Mouse (Mus musculus) intestine, embryonic 14.5 days (tissue): ENCODE results near the gene Mrvi1. TPM values are rescaled to one million over a fixed set of nuclear protein-coding genes. Genes with fewer than 3 reads are reported as not detected.

ENCODE experiments used
- ATAC-seq: fragments of 200-750 bp; cut with Nextera tagmentation; replicated peaks from 2 replicates; pipeline ENCODE4 v1.8.0; 2017; ENCODE audit warnings: low read depth, moderate number of reproducible peaks, moderate TSS enrichment, moderate library complexity; ENCODE audit not compliant: low FRiP score, low TSS enrichment
- DNase-seq: peaks from one replicate; pipeline ENCODE4 v3.0.0-alpha.2; 2018; ENCODE audit warnings: low spot score
- H3K27ac ChIP-seq: fragments of 300-500 bp; sonication (generic); 2 replicates; pipeline ENCODE4 v1.5.1; 2014; ENCODE audit warnings: low read depth, mild to moderate bottlenecking, control low read depth
- H3K27me3 ChIP-seq: fragments of 300-500 bp; sonication (generic); replicated peaks from 2 replicates; pipeline ENCODE4 v1.6.1; 2014; ENCODE audit warnings: low read length, control low read depth; ENCODE audit not compliant: control insufficient read depth, insufficient read depth
- H3K36me3 ChIP-seq: fragments of 300-500 bp; sonication (generic); 2 replicates; pipeline ENCODE4 v1.6.1; 2014; ENCODE audit warnings: low read length, control low read depth; ENCODE audit not compliant: control insufficient read depth, insufficient read depth
- H3K4me1 ChIP-seq: fragments of 300-500 bp; sonication (generic); replicated peaks from 2 replicates; pipeline ENCODE4 v1.6.1; 2014; ENCODE audit warnings: low read length, control low read depth, mixed read lengths; ENCODE audit not compliant: control insufficient read depth, insufficient read depth
- H3K4me2 ChIP-seq: fragments of 300-500 bp; sonication (generic); 2 replicates; pipeline ENCODE4 v1.6.1; 2014; ENCODE audit warnings: low read length
- H3K4me3 ChIP-seq: fragments of 300-500 bp; sonication (generic); 2 replicates; pipeline ENCODE4 v1.5.1; 2014; ENCODE audit warnings: low read depth, low read length, control low read depth, mixed read lengths
- H3K9ac ChIP-seq: fragments of 300-500 bp; sonication (generic); 2 replicates; pipeline ENCODE4 v1.6.1; 2014; ENCODE audit warnings: mild to moderate bottlenecking, low read length
- H3K9me3 ChIP-seq: fragments of 300-500 bp; sonication (generic); 2 replicates; pipeline ENCODE4 v1.6.1; 2016; ENCODE audit warnings: low read length, control low read depth; ENCODE audit not compliant: control insufficient read depth
- WGBS: fragments of 180-500 bp; shearing (Covaris S2); extraction: QIAGEN DNeasy Blood & Tissue Kit; methylation state at CpG from one replicate; pipeline ENCODE4 v1.1.7; 2014; 5-methylcytosine and 5-hydroxymethylcytosine counted together
- polyA plus RNA-seq: library from polyadenylated mRNA; unstranded; fragments of >200 nt; fragmentation: Nextera tagmentation; extraction: Ambion mirVana; gene quantifications from 2 replicates; pipeline ENCODE4 v1.2.1, GENCODE M21; 2014

Mrvi1 gene
- polyA plus RNA-seq, 1 experiment from 2014 or later: 33.1 TPM

- Histone ChIP-seq H3K4me2 (peak overlapping the region; percentile 16; the same call in 1 of the 2 replicates), H3K27ac (peak overlapping the region; percentile 57; the same call in 1 of the 2 replicates), H3K9ac (no peak overlapping the region), H3K4me3 (no peak overlapping the region), H3K9me3 (no peaks in the 10 kb centered on the region), H3K4me1 (peaks cover 14% of the 10 kb centered on the region; the same call in 1 of the 2 replicates), H3K27me3 (no peaks in the 10 kb centered on the region), H3K36me3 (peaks cover 26% of the 10 kb centered on the region)
- peak; percentile 65; the same call in 1 of the 2 replicates for ATAC-seq
- WGBS: 52% methylated on average over 6 of the region's 6 CpGs
- no peak for DNase-seq
Observed at GRCm38 (mm10) chr7:110865570-110865969, 116.7 kb downstream of the Mrvi1 start.

GRCm38 (mm10) chr7:110865038-110865437, 117.2 kb downstream of the Mrvi1 start:
- DNase-seq (peak; percentile 63), ATAC-seq (peak; percentile 53; the same call in 1 of the 2 replicates)
- WGBS: 18% methylated on average over 10 of the region's 10 CpGs
- H3K36me3 ChIP-seq: peaks cover 21% of the 10 kb centered on the region
- H3K9ac ChIP-seq: no peak overlapping the region
- H3K27ac ChIP-seq: peak overlapping the region; percentile 57
- no peak overlapping the region for H3K4me3 ChIP-seq
- peak overlapping the region; percentile 16; the same call in 1 of the 2 replicates for H3K4me2 ChIP-seq
- peaks cover 19% of the 10 kb centered on the region; the same call in 1 of the 2 replicates for H3K4me1 ChIP-seq
- H3K27me3 ChIP-seq: no peaks in the 10 kb centered on the region
- no peaks in the 10 kb centered on the region for H3K9me3 ChIP-seq

GRCm38 (mm10) chr7:110862751-110863289, 119.4 kb downstream of the Mrvi1 start, which contains the start of gene Lyve1:
Gene Lyve1 (minus strand): TSS chr7:110863239.
- no peak within 1 kb of the TSS for H3K4me3 ChIP-seq
- WGBS: 62% methylated on average over 12 of the region's 12 CpGs

GRCm38 (mm10) chr7:110860129-110860528, 122.1 kb downstream of the Mrvi1 start:
- ATAC-seq (peak; percentile 47; the same call in 1 of the 2 replicates), DNase-seq (no peak)
- Histone ChIP-seq H3K36me3 (no peaks in the 10 kb centered on the region), H3K9me3 (no peaks in the 10 kb centered on the region), H3K9ac (no peak overlapping the region), H3K27ac (peak overlapping the region; percentile 54; the same call in 1 of the 2 replicates), H3K4me1 (peaks cover 26% of the 10 kb centered on the region; the same call in 1 of the 2 replicates), H3K4me2 (no peak overlapping the region), H3K27me3 (no peaks in the 10 kb centered on the region), H3K4me3 (no peak overlapping the region)
- WGBS: 14% methylated on average over 5 of the region's 5 CpGs

More at GRCm38 (mm10) chr7:110862751-110863289, 119.4 kb downstream of the Mrvi1 start, which contains the start of gene Lyve1:
- DNase-seq (no peak), ATAC-seq (no peak)
- no peaks in the 10 kb centered on the region; the same call in 1 of the 2 replicates for H3K36me3 ChIP-seq
- no peaks in the 10 kb centered on the region for H3K27me3 ChIP-seq
- H3K4me2 ChIP-seq: no peak within 1 kb of the TSS
- H3K4me1 ChIP-seq: peaks cover 26% of the 10 kb centered on the region; the same call in 1 of the 2 replicates
- H3K9ac ChIP-seq: no peak within 1 kb of the TSS
- H3K27ac ChIP-seq: 0 out of 2 replicates have a peak within 1 kb of the TSS, but pooled peaks have one; percentile 0
- no peaks in the 10 kb centered on the region for H3K9me3 ChIP-seq

- DNase-seq (no peak), ATAC-seq (no peak)
- H3K36me3 ChIP-seq: no peaks in the 10 kb centered on the region
- H3K4me3 ChIP-seq: no peak overlapping the region
- no peaks in the 10 kb centered on the region for H3K27me3 ChIP-seq
- H3K9ac ChIP-seq: no peak overlapping the region
- WGBS: 67% methylated on average over 1 of the region's 1 CpGs
- no peak overlapping the region for H3K27ac ChIP-seq
- H3K4me2 ChIP-seq: no peak overlapping the region
- no peaks in the 10 kb centered on the region for H3K9me3 ChIP-seq
- peaks cover 22% of the 10 kb centered on the region; the same call in 1 of the 2 replicates for H3K4me1 ChIP-seq
Observed at GRCm38 (mm10) chr7:110855604-110856003, 126.7 kb downstream of the Mrvi1 start.

- Histone ChIP-seq H3K9ac (no peak overlapping the region), H3K27ac (no peak overlapping the region), H3K9me3 (no peaks in the 10 kb centered on the region), H3K4me2 (no peak overlapping the region), H3K4me1 (peaks cover 17% of the 10 kb centered on the region; the same call in 1 of the 2 replicates), H3K27me3 (no peaks in the 10 kb centered on the region), H3K36me3 (no peaks in the 10 kb centered on the region), H3K4me3 (no peak overlapping the region)
- no peak for ATAC-seq
- no peak for DNase-seq
- 70% methylated on average over 8 of the region's 8 CpGs for WGBS
Observed at GRCm38 (mm10) chr7:110854927-110855546, 127.2 kb downstream of the Mrvi1 start.

GRCm38 (mm10) chr7:110854519-110854918, 127.7 kb downstream of the Mrvi1 start:
- ATAC-seq (no peak), DNase-seq (no peak)
- Histone ChIP-seq H3K9me3 (no peaks in the 10 kb centered on the region), H3K27me3 (no peaks in the 10 kb centered on the region), H3K9ac (no peak overlapping the region), H3K4me1 (peaks cover 12% of the 10 kb centered on the region; the same call in 1 of the 2 replicates), H3K27ac (no peak overlapping the region), H3K36me3 (no peaks in the 10 kb centered on the region), H3K4me3 (no peak overlapping the region), H3K4me2 (no peak overlapping the region)
- WGBS: 47% methylated on average over 3 of the region's 3 CpGs

GRCm38 (mm10) chr7:110853611-110854010, 128.7 kb downstream of the Mrvi1 start:
- no peaks in the 10 kb centered on the region for H3K27me3 ChIP-seq
- no peak overlapping the region for H3K9ac ChIP-seq
- H3K36me3 ChIP-seq: no peaks in the 10 kb centered on the region
- no peak overlapping the region for H3K27ac ChIP-seq
- ATAC-seq (no peak), DNase-seq (no peak)
- H3K4me3 ChIP-seq: no peak overlapping the region
- 47% methylated on average over 10 of the region's 10 CpGs for WGBS
- H3K9me3 ChIP-seq: no peaks in the 10 kb centered on the region
- H3K4me2 ChIP-seq: no peak overlapping the region
- H3K4me1 ChIP-seq: peaks cover 10% of the 10 kb centered on the region; the same call in 1 of the 2 replicates
